Mouse (Mus musculus) bone marrow, adult 2 months (tissue): Measurements from ENCODE around the gene Nrxn2. TPM values are rescaled to one million over a fixed set of nuclear protein-coding genes. Genes with fewer than 3 reads are reported as not detected.

Experiments
- H3K27ac ChIP-seq: fragments of 200-500 bp; 2 replicates; pipeline ENCODE4 v1.5.1; 2012; ENCODE audit warnings: low read depth, mild to moderate bottlenecking, control low read depth, inconsistent platforms, low read length; ENCODE audit not compliant: control insufficient read depth, poor library complexity, insufficient read depth
- H3K4me1 ChIP-seq: fragments of 200-500 bp; 2 replicates; pipeline ENCODE4 v1.6.1; 2011; ENCODE audit warnings: low read length; ENCODE audit not compliant: control insufficient read depth, insufficient read depth
- H3K4me3 ChIP-seq: fragments of 200-500 bp; replicated peaks from 2 replicates; pipeline ENCODE3; 2011; ENCODE audit warnings: mild to moderate bottlenecking, low read depth, low read length, control low read depth; ENCODE audit not compliant: control insufficient read depth
- CTCF ChIP-seq: fragments of 200-500 bp; IDR thresholded peaks from 2 replicates; pipeline ENCODE4 v1.5.1; 2011; ENCODE audit warnings: low read length, control low read depth; ENCODE audit not compliant: control insufficient read depth, insufficient read depth
- POLR2A ChIP-seq: fragments of 200-500 bp; IDR thresholded peaks from 2 replicates; pipeline ENCODE4 v1.6.1; 2011; ENCODE audit warnings: low read depth, mild to moderate bottlenecking, control low read depth, low read length, borderline replicate concordance; ENCODE audit not compliant: control insufficient read depth
- WGBS: fragments of 180-500 bp; shearing (Covaris S2); methylation state at CpG from one replicate; pipeline ENCODE4 v1.1.7; 2018; 5-methylcytosine and 5-hydroxymethylcytosine counted together
- polyA plus RNA-seq: library from polyadenylated mRNA; stranded (reverse); fragments of >200 nt; gene quantifications from 2 replicates; pipeline ENCODE4 v1.2.4, GENCODE M21; 2011; ENCODE audit warnings: low replicate concordance; ENCODE audit not compliant: missing spikeins, insufficient read depth, insufficient read length

The Nrxn2 gene
- polyA plus RNA-seq, 1 experiment, result 8.8 TPM

GRCm38 (mm10) chr19:6416124-6416770, 2.3 kb upstream of the Nrxn2 start:
- Histone ChIP-seq H3K4me3 (no peak overlapping the region), H3K27ac (no peak overlapping the region), H3K4me1 (no peaks in the 10 kb centered on the region)
- 31% methylated on average over 9 of the region's 9 CpGs for WGBS
- no peak for TF ChIP-seq CTCF
- TF ChIP-seq POLR2A, result no peak

GRCm38 (mm10) chr19:6416894-6417761, 1.4 kb upstream of the Nrxn2 start:
- WGBS, result 52% methylated on average over 12 of the region's 12 CpGs
- Histone ChIP-seq H3K27ac (no peak overlapping the region; the same call in 1 of the 2 replicates), H3K4me3 (no peak overlapping the region), H3K4me1 (no peaks in the 10 kb centered on the region)
- no peak for TF ChIP-seq CTCF
- no peak for TF ChIP-seq POLR2A

GRCm38 (mm10) chr19:6418984-6419692, 607 bp downstream of the Nrxn2 start:
- Histone ChIP-seq H3K4me3 (no peak overlapping the region), H3K27ac (no peak overlapping the region), H3K4me1 (no peaks in the 10 kb centered on the region)
- TF ChIP-seq POLR2A (no peak), CTCF (no peak)
- 18% methylated on average over 22 of the region's 23 CpGs for WGBS

- H3K4me1 ChIP-seq, result no peaks in the 10 kb centered on the region
- no peak overlapping the region for H3K27ac ChIP-seq
- no peak overlapping the region for H3K4me3 ChIP-seq
- 49% methylated on average over 9 of the region's 9 CpGs for WGBS
- no peak for TF ChIP-seq POLR2A
- TF ChIP-seq CTCF, result no peak
Measured at GRCm38 (mm10) chr19:6419805-6420310, 1.3 kb downstream of the Nrxn2 start.

- TF ChIP-seq CTCF (no peak), POLR2A (no peak)
- H3K27ac ChIP-seq, result no peak overlapping the region
- 55% methylated on average over 19 of the region's 19 CpGs for WGBS
- no peak overlapping the region for H3K4me3 ChIP-seq
- H3K4me1 ChIP-seq, result no peaks in the 10 kb centered on the region
Measured at GRCm38 (mm10) chr19:6420481-6421210, 2.1 kb downstream of the Nrxn2 start.

GRCm38 (mm10) chr19:6421211-6421590, 2.7 kb downstream of the Nrxn2 start:
- Histone ChIP-seq H3K4me1 (no peaks in the 10 kb centered on the region), H3K27ac (no peak overlapping the region), H3K4me3 (no peak overlapping the region)
- WGBS, result 73% methylated on average over 9 of the region's 9 CpGs
- TF ChIP-seq POLR2A (no peak), CTCF (no peak)

- TF ChIP-seq CTCF (no peak), POLR2A (no peak)
- 72% methylated on average over 7 of the region's 7 CpGs for WGBS
- Histone ChIP-seq H3K4me1 (no peaks in the 10 kb centered on the region), H3K27ac (no peak overlapping the region), H3K4me3 (no peak overlapping the region)
Measured at GRCm38 (mm10) chr19:6422014-6422413, 3.5 kb downstream of the Nrxn2 start.

GRCm38 (mm10) chr19:6423241-6423640, 4.7 kb downstream of the Nrxn2 start:
- TF ChIP-seq POLR2A (no peak), CTCF (no peak)
- no peaks in the 10 kb centered on the region for H3K4me1 ChIP-seq
- WGBS, result 78% methylated on average over 16 of the region's 16 CpGs
- H3K4me3 ChIP-seq, result no peak overlapping the region
- no peak overlapping the region for H3K27ac ChIP-seq
